Mouse (Mus musculus): Measurements from ENCODE around the gene Ptgfr. TPM values are rescaled to one million over a fixed set of nuclear protein-coding genes. Genes with fewer than 3 reads are reported as not detected.

Gene Ptgfr
- not detected for polyA plus RNA-seq (2014; fragmentation: Illumina TruSeq; extraction: RNeasy Lipid Tissue Mini Kit (QIAGEN cat#74804); ENCODE audit: low read depth, low replicate concordance)

GRCm38 (mm10) chr3:151836871-151837680 is at the start of gene Ptgfr:
Gene Ptgfr, minus strand, starts transcription at chr3:151837630.

DNA sequence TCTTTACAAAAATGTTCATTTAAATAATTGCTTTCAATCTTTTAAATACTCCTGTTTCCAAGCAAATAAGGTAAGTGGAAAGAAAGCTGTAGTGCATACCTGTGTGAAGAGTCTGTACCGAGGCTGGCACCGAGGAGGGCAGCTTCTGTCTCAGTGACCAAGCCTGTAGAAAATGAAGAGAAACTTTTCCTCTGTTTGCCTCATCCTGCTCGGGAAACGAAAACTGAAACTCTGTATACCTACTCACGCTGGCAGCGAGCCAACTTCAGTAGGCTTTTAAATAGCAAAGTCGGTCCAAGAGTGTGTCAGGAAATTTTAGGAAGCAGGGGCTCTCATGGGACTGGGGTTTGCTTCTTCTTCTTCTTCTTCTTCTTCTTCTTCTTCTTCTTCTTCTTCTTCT is 87.7 kb downstream of the Ptgfr start, which contains the start of gene Ifi44:
Ifi44 (minus strand) TSS at position 224 of the 400 bp plus-strand sequence.

Other genes with a start within 250 kb of the Ptgfr start
- gene Ifi44, start 87.7 kb downstream of the Ptgfr start, polyA plus RNA-seq (2014; fragmentation: Illumina TruSeq; extraction: RNeasy Lipid Tissue Mini Kit (QIAGEN cat#74804); ENCODE audit: low read depth, low replicate concordance): 0.49 TPM
- gene Ifi44l, start 74.7 kb downstream of the Ptgfr start, polyA plus RNA-seq (2014; fragmentation: Illumina TruSeq; extraction: RNeasy Lipid Tissue Mini Kit (QIAGEN cat#74804); ENCODE audit: low read depth, low replicate concordance): not detected